Mouse (Mus musculus) hindbrain, embryonic 15.5 days (tissue): Measurements from ENCODE around the gene Llgl2. TPM values are rescaled to one million over a fixed set of nuclear protein-coding genes. Genes with fewer than 3 reads are reported as not detected.

Experiments used
- ATAC-seq: fragments of 200-750 bp; cut with Nextera tagmentation; 2 replicates; pipeline ENCODE4 v1.8.0; 2017; ENCODE audit warnings: low read depth, moderate number of reproducible peaks, moderate TSS enrichment; ENCODE audit not compliant: low FRiP score
- H3K27ac ChIP-seq: fragments of 300-500 bp; sonication (generic); replicated peaks from 2 replicates; pipeline ENCODE4 v1.5.1; 2015; ENCODE audit warnings: mild to moderate bottlenecking, inconsistent platforms
- H3K27me3 ChIP-seq: fragments of 300-500 bp; sonication (generic); 2 replicates; pipeline ENCODE4 v1.6.1; 2015; ENCODE audit warnings: control low read depth, inconsistent platforms
- H3K36me3 ChIP-seq: fragments of 300-500 bp; sonication (generic); 2 replicates; pipeline ENCODE4 v1.6.1; 2015; ENCODE audit warnings: control low read depth, inconsistent platforms
- H3K4me1 ChIP-seq: fragments of 300-500 bp; sonication (generic); replicated peaks from 2 replicates; pipeline ENCODE4 v1.6.1; 2015; ENCODE audit warnings: control low read depth, inconsistent platforms
- H3K4me2 ChIP-seq: fragments of 300-500 bp; sonication (generic); 2 replicates; pipeline ENCODE4 v1.6.1; 2015; ENCODE audit warnings: moderate library complexity, mild to moderate bottlenecking, inconsistent platforms
- H3K4me3 ChIP-seq: fragments of 300-500 bp; sonication (generic); 2 replicates; pipeline ENCODE4 v1.5.1; 2015; ENCODE audit warnings: mild to moderate bottlenecking, inconsistent platforms
- H3K9ac ChIP-seq: fragments of 300-500 bp; sonication (generic); 2 replicates; pipeline ENCODE4 v1.6.1; 2015; ENCODE audit warnings: inconsistent platforms
- H3K9me3 ChIP-seq: fragments of 300-500 bp; sonication (generic); 2 replicates; pipeline ENCODE4 v1.6.1; 2016; ENCODE audit warnings: control low read depth, inconsistent platforms
- WGBS: fragments of 180-500 bp; shearing (Covaris S2); methylation state at CpG from one replicate; pipeline ENCODE4 v1.1.7; 2015; 5-methylcytosine and 5-hydroxymethylcytosine counted together
- polyA plus RNA-seq: library from polyadenylated mRNA; unstranded; fragments of >200 nt; fragmentation: Nextera tagmentation; extraction: Ambion mirVana; gene quantifications from 2 replicates; pipeline ENCODE4 v1.2.1, GENCODE M21; 2015

The Llgl2 gene
- polyA plus RNA-seq, 1 experiment from 2014 or later = 1.3 TPM

GRCm38 (mm10) chr11:115892213-115892612, 68.4 kb downstream of the Llgl2 start:
- WGBS = 67% methylated on average over 6 of the region's 6 CpGs
- Histone ChIP-seq H3K27ac (no peak overlapping the region), H3K4me3 (no peak overlapping the region), H3K9me3 (no peaks in the 10 kb centered on the region), H3K36me3 (0 out of 2 replicates have a peak, but pooled peaks cover 5% of the 10 kb centered on the region), H3K27me3 (no peaks in the 10 kb centered on the region), H3K4me1 (no peaks in the 10 kb centered on the region), H3K9ac (no peak overlapping the region), H3K4me2 (no peak overlapping the region)
- no peak for ATAC-seq

DNA sequence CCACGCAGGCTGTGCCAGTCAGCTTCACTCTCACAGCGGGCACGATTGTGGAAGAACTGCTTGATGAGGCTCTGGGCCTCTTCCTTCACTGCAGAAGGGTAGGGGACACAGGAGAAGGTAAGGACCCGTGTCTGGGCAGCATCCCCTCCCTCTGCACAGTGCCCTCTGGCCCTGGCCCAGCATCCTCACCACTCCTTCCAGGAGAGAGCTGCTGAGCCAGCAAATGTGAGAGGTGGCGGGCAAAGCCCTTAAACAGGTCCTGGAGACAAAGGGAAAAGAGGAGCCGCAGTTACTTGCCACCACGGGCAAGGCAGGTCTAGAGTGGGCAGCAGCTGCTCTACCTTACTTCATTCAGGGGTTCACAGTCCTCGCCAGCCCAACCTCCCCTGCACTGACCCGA, 69.2 kb downstream of the Llgl2 start:
- no peak overlapping the region for H3K4me2 ChIP-seq

GRCm38 (mm10) chr11:115894755-115895520, 71.1 kb downstream of the Llgl2 start:
- no peak overlapping the region for H3K4me3 ChIP-seq
- ATAC-seq = no peak
- no peak overlapping the region for H3K4me2 ChIP-seq
- no peaks in the 10 kb centered on the region for H3K27me3 ChIP-seq
- H3K27ac ChIP-seq = no peak overlapping the region
- no peaks in the 10 kb centered on the region for H3K9me3 ChIP-seq
- H3K9ac ChIP-seq = no peak overlapping the region
- 76% methylated on average over 14 of the region's 14 CpGs for WGBS
- 0 out of 2 replicates have a peak, but pooled peaks cover 5% of the 10 kb centered on the region for H3K36me3 ChIP-seq
- no peaks in the 10 kb centered on the region for H3K4me1 ChIP-seq

More for the DNA sequence above, 69.2 kb downstream of the Llgl2 start:
- WGBS = 83% methylated on average over 9 of the region's 9 CpGs
- ATAC-seq = no peak
- Histone ChIP-seq H3K4me3 (no peak overlapping the region), H3K9ac (no peak overlapping the region), H3K9me3 (no peaks in the 10 kb centered on the region), H3K4me1 (no peaks in the 10 kb centered on the region), H3K27ac (no peak overlapping the region), H3K36me3 (0 out of 2 replicates have a peak, but pooled peaks cover 5% of the 10 kb centered on the region), H3K27me3 (no peaks in the 10 kb centered on the region)

GRCm38 (mm10) chr11:115898446-115898845, 74.6 kb downstream of the Llgl2 start:
- no peak overlapping the region for H3K4me2 ChIP-seq
- no peak overlapping the region for H3K4me3 ChIP-seq
- no peaks in the 10 kb centered on the region; the same call in 1 of the 2 replicates for H3K4me1 ChIP-seq
- no peak overlapping the region for H3K9ac ChIP-seq
- no peak overlapping the region for H3K27ac ChIP-seq
- 0 out of 2 replicates have a peak, but pooled peaks cover 5% of the 10 kb centered on the region for H3K36me3 ChIP-seq
- no peak for ATAC-seq
- no peaks in the 10 kb centered on the region for H3K9me3 ChIP-seq
- H3K27me3 ChIP-seq = no peaks in the 10 kb centered on the region
- 89% methylated on average over 7 of the region's 7 CpGs for WGBS

DNA sequence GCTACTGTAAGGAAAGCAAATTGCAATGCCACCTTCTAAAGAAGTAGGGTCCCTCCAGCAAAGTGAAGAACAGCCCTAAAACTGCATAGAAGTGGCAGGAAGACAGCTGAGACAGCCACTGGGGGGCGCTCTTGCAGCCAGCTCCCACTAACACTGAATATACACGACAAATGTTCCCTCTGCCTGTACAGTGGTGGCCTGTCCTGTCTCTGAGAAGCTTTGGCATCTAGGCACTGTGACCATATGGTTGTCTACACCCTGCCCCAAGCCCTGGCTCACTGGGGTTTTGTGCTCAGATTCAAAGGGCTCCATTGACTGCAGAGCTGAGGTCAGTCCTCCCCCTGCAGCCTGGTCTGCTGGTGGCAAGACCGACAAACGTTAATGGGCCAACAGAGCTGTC, 75.0 kb downstream of the Llgl2 start:
- WGBS = 9% methylated on average over 4 of the region's 4 CpGs
- ATAC-seq = no peak
- no peaks in the 10 kb centered on the region for H3K27me3 ChIP-seq

GRCm38 (mm10) chr11:115899486-115900266, 75.8 kb downstream of the Llgl2 start, which contains the start of gene Smim5:
Gene Smim5, plus strand, starts transcription at chr11:115899966.
- 30% methylated on average over 16 of the region's 16 CpGs for WGBS
- Histone ChIP-seq H3K27ac (no peak within 1 kb of the TSS), H3K9ac (no peak within 1 kb of the TSS), H3K27me3 (no peaks in the 10 kb centered on the region), H3K4me2 (no peak within 1 kb of the TSS), H3K4me3 (no peak within 1 kb of the TSS), H3K9me3 (no peaks in the 10 kb centered on the region), H3K36me3 (0 out of 2 replicates have a peak, but pooled peaks cover 5% of the 10 kb centered on the region), H3K4me1 (no peaks in the 10 kb centered on the region; the same call in 1 of the 2 replicates)
- ATAC-seq = no peak

More for the DNA sequence above, 75.0 kb downstream of the Llgl2 start:
- no peak overlapping the region for H3K27ac ChIP-seq
- H3K9me3 ChIP-seq = no peaks in the 10 kb centered on the region
- H3K4me2 ChIP-seq = no peak overlapping the region
- no peak overlapping the region for H3K4me3 ChIP-seq
- no peaks in the 10 kb centered on the region; the same call in 1 of the 2 replicates for H3K4me1 ChIP-seq
- H3K9ac ChIP-seq = no peak overlapping the region
- H3K36me3 ChIP-seq = 0 out of 2 replicates have a peak, but pooled peaks cover 5% of the 10 kb centered on the region

- WGBS = 85% methylated on average over 8 of the region's 8 CpGs
- no peaks in the 10 kb centered on the region for H3K9me3 ChIP-seq
- ATAC-seq = no peak
Measured at GRCm38 (mm10) chr11:115900561-115901337, 76.9 kb downstream of the Llgl2 start.

GRCm38 (mm10) chr11:115901338-115902161, 77.7 kb downstream of the Llgl2 start:
- no peaks in the 10 kb centered on the region for H3K36me3 ChIP-seq
- peaks cover 3% of the 10 kb centered on the region; the same call in 1 of the 2 replicates for H3K4me1 ChIP-seq
- ATAC-seq = no peak
- H3K4me2 ChIP-seq = no peak overlapping the region
- no peak overlapping the region for H3K9ac ChIP-seq
- no peaks in the 10 kb centered on the region for H3K27me3 ChIP-seq
- H3K4me3 ChIP-seq = no peak overlapping the region
- no peaks in the 10 kb centered on the region for H3K9me3 ChIP-seq
- H3K27ac ChIP-seq = no peak overlapping the region
- 85% methylated on average over 9 of the region's 9 CpGs for WGBS

More at GRCm38 (mm10) chr11:115900561-115901337, 76.9 kb downstream of the Llgl2 start:
- H3K4me3 ChIP-seq = no peak overlapping the region
- no peaks in the 10 kb centered on the region for H3K27me3 ChIP-seq
- 0 out of 2 replicates have a peak, but pooled peaks cover 1% of the 10 kb centered on the region for H3K36me3 ChIP-seq
- no peak overlapping the region for H3K9ac ChIP-seq
- H3K4me2 ChIP-seq = no peak overlapping the region
- H3K4me1 ChIP-seq = peaks cover 3% of the 10 kb centered on the region; the same call in 1 of the 2 replicates
- H3K27ac ChIP-seq = no peak overlapping the region

GRCm38 (mm10) chr11:115902177-115902576, 78.3 kb downstream of the Llgl2 start:
- Histone ChIP-seq H3K9ac (no peak overlapping the region), H3K36me3 (no peaks in the 10 kb centered on the region), H3K9me3 (no peaks in the 10 kb centered on the region), H3K27me3 (no peaks in the 10 kb centered on the region), H3K27ac (no peak overlapping the region), H3K4me1 (peaks cover 3% of the 10 kb centered on the region; the same call in 1 of the 2 replicates), H3K4me3 (no peak overlapping the region), H3K4me2 (no peak overlapping the region)
- ATAC-seq = no peak
- WGBS = 76% methylated on average over 5 of the region's 5 CpGs

DNA sequence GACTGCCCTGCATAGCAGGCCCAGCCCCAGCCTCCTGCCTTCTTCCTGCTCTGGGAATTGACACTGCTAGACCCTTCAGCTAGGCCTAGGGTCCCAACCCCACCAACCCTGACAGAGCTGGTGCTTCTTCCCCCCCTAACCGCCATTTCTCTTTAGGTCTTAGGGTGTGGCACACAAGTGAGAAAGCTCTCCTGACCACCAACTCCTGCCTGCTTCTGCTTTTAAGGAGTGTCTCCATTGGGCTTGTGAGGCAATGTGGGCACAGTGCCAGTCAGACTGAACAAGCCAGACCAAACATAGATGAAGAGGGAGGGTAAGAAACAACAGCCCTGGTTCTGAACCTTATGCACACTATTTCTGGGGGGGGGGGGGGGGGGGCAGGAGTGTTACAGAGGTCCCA, 79.0 kb downstream of the Llgl2 start:
- H3K4me3 ChIP-seq = no peak overlapping the region
- H3K27me3 ChIP-seq = no peaks in the 10 kb centered on the region
- 89% methylated on average over 1 of the region's 1 CpGs for WGBS
- no peak overlapping the region for H3K27ac ChIP-seq
- H3K9me3 ChIP-seq = no peaks in the 10 kb centered on the region
- ATAC-seq = no peak; the same call in 1 of the 2 replicates
- peaks cover 3% of the 10 kb centered on the region; the same call in 1 of the 2 replicates for H3K4me1 ChIP-seq
- H3K36me3 ChIP-seq = no peaks in the 10 kb centered on the region
- no peak overlapping the region for H3K9ac ChIP-seq
- H3K4me2 ChIP-seq = no peak overlapping the region
